Mouse (Mus musculus) c-Kit-positive CD71-negative TER-119-negative erythroid progenitor cells, embryonic 14.5 days (primary cell): Measurements from ENCODE around the gene Ptpn20.

ENCODE experiments used
- DNase-seq: peaks from one replicate; pipeline ENCODE4 v3.0.0-alpha.2; 2013; ENCODE audit warnings: low read depth

The Ptpn20 gene

GRCm38 (mm10) chr14:33588951-33589350, at the start of gene Ptpn20:
TSS of gene Ptpn20 (plus strand) at chr14:33589207.
- DNase-seq = no peak

DNA sequence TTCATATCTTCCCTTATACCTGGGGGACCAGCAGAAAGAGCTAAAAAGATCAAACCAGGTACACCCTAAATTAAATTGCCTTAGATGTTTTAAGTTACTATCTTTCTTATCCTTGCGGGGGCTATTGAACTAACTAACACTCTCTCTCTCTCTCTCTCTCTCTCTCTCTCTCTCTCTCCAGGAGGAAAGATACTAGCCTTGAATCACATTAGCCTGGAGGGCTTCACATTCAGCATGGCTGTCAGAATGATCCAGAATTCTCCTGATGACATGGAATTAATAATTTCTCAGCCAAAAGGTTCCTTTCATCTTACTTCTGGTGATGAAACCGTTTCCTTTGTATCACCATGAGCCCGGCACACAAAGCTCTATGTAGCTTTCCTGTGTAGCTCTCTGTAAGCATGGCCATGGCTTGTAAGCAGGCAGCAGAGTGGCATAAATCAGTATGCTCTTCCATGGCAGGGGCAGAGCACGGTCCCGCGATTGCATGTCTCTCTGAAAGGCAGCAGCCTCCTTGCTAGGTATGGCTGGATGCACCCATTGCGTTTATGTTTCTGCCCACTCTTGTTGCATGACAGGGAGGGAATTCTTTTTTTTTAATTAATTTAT, 49.3 kb upstream of the Ptpn20 start:
- DNase-seq = no peak

DNA sequence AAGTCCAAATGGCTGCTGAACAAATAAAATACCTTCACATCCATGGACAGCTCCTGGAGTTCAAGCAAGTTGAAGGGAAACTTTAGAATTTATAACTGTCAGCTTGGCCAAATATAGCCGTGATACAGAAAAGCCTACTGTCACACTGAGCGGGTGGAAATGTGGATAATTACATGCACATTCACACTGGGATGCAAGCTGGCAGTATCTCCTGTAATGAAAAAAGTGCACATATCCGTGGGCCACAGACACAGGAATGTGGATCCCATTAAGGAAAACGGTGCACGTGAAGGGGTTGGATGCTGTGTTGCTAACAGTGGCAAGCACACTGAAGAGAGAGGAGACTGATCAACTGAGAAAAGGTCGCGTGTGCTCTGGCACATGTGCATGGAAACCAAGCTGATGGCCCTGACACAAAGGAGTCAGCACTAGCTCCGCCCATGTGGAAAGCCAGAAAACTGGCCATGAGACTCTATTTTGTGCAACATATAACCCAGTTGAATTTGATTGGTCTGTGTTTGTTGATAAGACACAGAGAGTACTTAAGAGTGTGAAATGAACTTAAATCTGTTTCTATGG, 43.4 kb upstream of the Ptpn20 start:
- no peak for DNase-seq

GRCm38 (mm10) chr14:33548650-33549049, 40.4 kb upstream of the Ptpn20 start:
- no peak for DNase-seq

- no peak for DNase-seq
These were observed 39.2 kb upstream of the Ptpn20 start for GRCm38 (mm10) chr14:33549856-33550255.

GRCm38 (mm10) chr14:33570737-33571136, 18.3 kb upstream of the Ptpn20 start:
- DNase-seq = no peak

DNA sequence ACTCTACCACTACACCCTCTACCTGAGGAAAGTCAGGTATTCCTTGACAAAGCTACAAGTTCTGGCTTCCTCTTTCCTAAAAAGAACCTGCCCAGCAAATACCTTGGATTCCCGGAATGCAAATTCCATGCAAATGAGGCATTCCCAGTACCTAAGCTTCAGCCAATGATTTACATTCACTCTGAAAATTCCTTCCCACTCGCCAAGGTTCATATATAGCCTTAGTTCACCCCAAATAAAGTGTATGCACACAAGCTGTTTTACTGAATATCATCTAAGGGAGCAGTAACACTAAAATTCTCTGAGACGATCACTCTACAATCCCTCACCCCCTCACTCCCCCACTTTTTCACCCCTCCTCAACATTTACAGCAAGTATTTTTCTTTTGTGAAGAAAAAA, 15.4 kb upstream of the Ptpn20 start:
- DNase-seq = no peak

GRCm38 (mm10) chr14:33579771-33580484, 9.1 kb upstream of the Ptpn20 start:
- DNase-seq = no peak

- no peak for DNase-seq
These were observed 9.5 kb downstream of the Ptpn20 start for GRCm38 (mm10) chr14:33598376-33599130.

DNA sequence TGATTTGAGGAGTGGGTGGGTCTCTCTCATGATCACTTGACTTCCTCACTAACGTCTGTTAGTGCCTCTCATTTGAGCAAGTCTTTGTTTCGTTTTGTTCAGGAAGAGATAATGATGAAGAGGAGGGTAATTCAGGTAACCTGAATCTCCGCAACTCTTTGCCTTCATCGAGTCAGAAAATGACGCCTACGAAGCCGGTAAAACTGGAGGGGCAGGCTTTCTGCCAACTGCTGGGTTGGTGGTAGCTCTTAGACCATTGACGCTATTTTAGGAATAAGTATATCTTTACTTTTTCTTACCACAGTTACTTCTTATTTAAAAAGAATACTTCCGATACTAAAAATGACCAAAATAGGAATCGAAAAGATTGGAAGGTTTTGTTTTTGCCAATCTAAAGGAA, 18.4 kb downstream of the Ptpn20 start:
- DNase-seq = no peak

- no peak for DNase-seq
These were observed 36.0 kb downstream of the Ptpn20 start for GRCm38 (mm10) chr14:33625036-33625435.

- no peak for DNase-seq
These were observed 43.9 kb downstream of the Ptpn20 start for GRCm38 (mm10) chr14:33632790-33633372.

GRCm38 (mm10) chr14:33634354-33634753, 45.3 kb downstream of the Ptpn20 start:
- no peak for DNase-seq

GRCm38 (mm10) chr14:33634774-33635173, 45.8 kb downstream of the Ptpn20 start:
- no peak for DNase-seq

- DNase-seq = no peak
These were observed 50.4 kb downstream of the Ptpn20 start for GRCm38 (mm10) chr14:33639357-33639756.

GRCm38 (mm10) chr14:33650721-33651120, 61.7 kb downstream of the Ptpn20 start:
- DNase-seq = no peak

GRCm38 (mm10) chr14:33657471-33657901, 68.5 kb downstream of the Ptpn20 start:
- no peak for DNase-seq

GRCm38 (mm10) chr14:33658331-33658730, 69.3 kb downstream of the Ptpn20 start:
- DNase-seq = no peak

DNA sequence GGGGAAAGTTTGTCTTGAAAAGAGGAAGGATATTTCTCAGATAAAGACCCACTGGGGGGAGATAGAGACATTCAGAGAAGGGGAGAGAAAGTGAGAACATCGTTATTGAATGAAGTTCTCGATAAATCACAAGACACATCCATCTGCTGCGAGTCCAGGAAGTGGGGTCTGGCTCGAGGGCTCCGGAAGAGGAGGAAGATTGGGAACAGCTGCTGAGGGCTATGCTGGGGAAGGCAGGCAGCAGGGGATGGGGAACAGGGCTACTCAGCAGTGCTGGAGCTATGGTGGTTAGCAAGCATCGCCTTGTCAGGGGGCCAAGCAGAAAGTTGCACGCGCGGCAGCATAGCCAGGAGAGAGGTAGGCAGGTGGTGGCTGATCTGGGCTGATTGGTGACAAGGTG, 73.1 kb downstream of the Ptpn20 start:
- DNase-seq = no peak

DNA sequence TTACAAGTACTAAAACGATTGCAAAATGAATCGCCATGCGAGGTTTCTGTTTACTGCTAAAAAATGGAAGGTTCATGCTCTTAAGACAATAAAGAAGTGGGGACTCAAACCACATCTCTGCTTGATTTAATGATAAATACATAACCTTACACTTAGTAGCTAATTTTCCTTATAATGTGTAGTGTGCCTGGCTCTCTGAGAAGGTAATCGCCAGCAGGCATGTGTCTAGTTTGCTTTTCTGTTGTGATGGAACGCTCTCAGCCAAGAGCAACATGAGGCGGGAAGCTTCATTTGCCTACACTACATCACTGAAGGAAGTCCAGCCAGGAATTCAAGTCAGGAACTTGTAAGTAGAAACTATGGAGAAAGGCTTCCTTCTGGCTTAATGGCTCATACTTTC, 77.3 kb downstream of the Ptpn20 start:
- no peak for DNase-seq

- DNase-seq = no peak
These were observed 80.9 kb downstream of the Ptpn20 start for GRCm38 (mm10) chr14:33669891-33670290.

DNA sequence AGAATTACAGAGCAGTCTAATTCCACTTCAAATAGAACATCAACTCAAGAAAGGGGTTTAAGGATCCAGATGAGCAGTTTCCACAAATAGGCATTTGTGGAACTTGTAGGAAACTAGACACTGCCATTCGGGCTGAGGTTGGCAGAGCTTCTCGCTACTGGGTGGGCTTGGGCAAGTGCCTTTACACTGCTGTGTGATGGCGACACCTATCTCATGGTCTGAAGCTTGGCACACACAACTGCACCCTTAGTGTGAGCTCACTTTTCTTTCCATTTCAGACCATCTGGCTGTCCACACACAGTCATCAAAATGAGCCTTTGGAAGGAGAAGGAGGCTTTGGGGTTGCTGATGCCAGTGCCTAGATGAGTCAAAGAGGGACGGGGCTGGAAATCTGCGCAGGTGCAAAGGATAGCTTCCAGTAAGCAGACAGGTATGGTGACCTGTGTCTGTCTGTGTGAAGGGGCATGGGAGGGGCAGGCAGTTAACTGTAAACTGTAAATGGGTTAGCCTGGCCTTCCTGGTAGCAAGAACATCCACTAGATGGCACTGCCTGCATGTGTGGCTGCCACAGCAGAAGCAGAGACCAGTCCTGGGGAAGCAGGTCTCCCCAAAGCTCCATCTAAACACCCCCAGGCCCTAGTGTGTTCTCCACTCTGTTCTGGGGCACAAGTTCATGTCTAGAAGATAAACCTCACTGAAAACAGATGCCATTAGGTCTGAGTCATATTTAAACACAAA, 84.5 kb downstream of the Ptpn20 start:
- DNase-seq = no peak
